Mouse (Mus musculus): ENCODE measurements around the gene Pkig.
"Not testable (repeated sequence)": the region's sequence is repeated elsewhere in the genome, so short reads cannot be mapped to it uniquely, and the experiment has no call there.

Gene Pkig

GRCm38 (mm10) chr2:163657975-163658886 lies at the start of gene Pkig:
Gene Pkig, plus strand, starts transcription at chr2:163658386.
- peak; percentile 85 to 86 for DNase-seq (ENCODE audit: low spot score in 2 of 2)

DNA sequence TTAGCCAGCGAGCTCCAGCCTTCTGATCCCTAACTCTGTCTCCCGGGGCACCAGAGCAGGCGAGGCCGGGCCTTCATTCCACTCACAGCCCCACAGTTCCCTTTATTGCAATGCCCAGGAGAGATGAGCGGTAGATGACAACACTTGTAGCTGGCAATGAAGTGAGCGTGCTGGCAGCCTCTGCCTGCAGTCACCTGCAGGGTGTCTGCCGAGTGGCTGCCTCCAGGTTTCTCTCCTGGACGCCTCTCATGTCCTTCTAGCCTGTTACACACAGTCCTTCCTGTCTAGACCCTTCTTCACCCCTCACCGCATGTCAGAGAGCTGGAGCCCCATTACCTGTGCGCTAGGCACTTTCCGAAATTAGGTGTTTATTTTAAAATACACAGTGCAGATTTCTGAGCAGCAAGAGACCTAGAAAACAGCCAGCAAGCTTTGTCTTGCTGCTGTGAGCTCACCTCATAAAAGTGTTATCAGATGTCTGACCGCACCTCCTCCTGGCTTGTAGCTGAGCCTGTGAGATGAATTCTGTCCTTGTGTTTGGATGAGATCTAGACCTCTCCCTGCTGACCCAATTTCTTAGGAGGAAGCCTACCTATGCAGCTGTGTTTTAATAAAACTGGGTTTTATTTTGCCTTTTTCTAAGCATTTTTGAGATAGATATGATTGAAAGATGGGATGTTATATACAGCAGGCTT lies 48.8 kb upstream of the Pkig start:
- DNase-seq (ENCODE audit: low spot score in 2 of 2): no peak

DNA sequence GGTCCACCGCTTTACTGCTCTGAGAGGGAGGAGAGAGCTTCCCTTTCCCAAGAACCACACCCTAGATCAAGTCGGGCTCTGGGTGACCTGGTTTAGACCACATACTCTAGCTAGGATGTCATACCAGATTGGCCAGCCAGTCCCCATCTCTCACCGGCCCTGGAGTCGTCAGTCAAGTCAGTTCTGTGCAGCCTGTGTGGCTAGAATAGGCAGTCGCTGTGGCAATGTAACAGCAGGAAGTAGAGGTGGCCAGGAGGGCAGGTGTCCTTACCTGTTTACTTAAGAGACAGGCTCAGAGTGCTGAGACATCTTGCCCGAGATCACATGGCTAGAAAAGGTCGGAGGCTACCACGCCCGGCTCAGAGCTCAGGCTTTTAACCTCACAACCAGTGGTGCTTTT lies 47.0 kb upstream of the Pkig start:
- DNase-seq (ENCODE audit: low spot score in 2 of 2): no peak

DNA sequence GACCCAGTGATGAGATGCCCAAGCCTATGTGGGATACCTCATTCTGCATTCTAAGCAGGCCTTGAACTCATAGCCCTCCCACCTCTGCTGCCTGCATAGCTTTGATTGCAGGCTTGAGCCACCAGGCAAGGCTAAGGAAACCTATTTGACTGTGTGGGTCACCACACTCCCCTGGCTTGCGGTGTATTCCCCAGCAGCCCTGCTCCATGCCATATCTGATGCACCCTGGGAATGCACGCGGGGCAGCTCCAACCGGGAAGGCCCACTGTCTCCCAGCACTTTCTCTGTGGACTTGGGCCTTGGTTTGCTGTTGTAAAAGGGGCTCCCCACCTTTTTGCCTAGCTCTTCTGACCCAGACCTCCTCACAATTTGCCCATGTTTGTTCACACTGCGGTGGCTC lies 45.0 kb upstream of the Pkig start:
- no peak for DNase-seq (ENCODE audit: low spot score in 2 of 2)

DNA sequence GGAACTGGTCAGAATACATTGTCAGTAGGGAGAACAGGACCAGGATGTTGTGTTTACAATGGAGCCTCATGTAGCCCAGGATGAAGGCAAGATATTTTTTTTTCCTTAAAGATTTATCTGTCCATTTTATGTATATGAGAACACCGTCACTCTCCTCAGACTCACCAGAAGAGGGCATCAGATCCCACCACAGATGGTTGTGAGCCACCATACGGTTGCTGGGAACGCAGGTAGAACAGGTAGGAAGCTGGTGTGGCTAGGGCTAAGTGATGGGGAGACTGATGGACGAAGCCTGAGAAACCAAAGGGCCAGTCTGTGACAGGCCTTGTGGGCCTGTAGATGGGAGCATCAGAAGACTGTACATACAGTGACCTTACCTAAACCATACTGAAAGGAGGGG lies 44.2 kb upstream of the Pkig start:
- DNase-seq (ENCODE audit: low spot score in 2 of 2): no peak

DNA sequence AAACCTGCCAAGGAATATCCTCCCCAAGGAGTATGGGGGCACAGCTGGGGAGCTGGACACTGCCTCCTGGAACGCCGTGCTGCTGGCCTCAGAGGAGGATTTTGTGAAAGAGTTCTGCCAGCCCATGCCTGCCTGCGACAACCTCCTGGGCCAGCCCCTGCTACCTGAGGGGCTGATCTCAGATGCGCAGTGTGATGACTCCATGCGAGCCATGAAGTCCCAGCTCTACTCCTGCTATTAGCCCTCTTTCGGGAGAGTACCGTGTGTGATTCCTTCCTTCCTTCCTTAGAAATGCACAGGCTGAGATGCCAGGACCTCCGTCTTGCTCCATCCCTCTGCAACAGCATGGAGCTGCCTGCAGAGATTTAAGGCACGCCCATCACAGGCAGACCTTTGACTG lies 42.8 kb upstream of the Pkig start:
- DNase-seq (ENCODE audit: low spot score in 2 of 2): no peak

GRCm38 (mm10) chr2:163615906-163616651 lies 42.1 kb upstream of the Pkig start:
- DNase-seq (ENCODE audit: low spot score in 2 of 2): no peak

- DNase-seq (ENCODE audit: low spot score in 2 of 2): no peak
These were observed 41.4 kb upstream of the Pkig start for GRCm38 (mm10) chr2:163616652-163617227.

DNA sequence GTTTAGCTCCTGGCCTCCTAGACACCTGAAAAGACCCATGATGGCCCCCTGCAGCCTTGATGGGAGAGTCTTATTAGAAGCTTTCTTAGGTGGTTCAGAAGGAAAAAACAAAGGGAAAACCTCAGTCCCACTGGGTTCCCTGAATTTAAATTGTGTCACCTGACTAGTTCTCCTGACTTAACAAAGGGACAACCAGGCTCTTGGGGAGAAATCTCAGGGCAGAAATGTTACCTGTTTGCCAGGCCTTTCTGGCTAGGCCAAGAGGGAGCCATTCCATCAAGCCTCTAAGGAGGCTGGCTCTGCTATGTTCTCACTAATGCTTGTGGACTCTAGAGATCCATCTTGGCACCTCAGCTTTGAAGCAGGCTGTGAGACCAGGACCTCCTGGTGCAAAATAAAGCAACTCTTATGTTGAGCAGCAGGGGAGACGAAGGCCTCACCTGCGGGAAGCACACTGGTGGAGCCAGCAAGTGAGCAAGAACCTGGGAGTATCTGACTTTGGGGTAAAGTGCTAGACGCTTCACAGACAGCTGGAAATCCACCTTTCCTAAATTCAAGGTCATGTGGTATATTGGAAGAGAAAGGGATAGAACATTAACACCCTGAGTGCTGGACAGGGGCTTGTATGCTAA lies 40.8 kb upstream of the Pkig start:
- DNase-seq (ENCODE audit: low spot score in 2 of 2): no peak

- no peak for DNase-seq (ENCODE audit: low spot score in 2 of 2)
These were observed 40.3 kb upstream of the Pkig start for GRCm38 (mm10) chr2:163617874-163618273.

DNA sequence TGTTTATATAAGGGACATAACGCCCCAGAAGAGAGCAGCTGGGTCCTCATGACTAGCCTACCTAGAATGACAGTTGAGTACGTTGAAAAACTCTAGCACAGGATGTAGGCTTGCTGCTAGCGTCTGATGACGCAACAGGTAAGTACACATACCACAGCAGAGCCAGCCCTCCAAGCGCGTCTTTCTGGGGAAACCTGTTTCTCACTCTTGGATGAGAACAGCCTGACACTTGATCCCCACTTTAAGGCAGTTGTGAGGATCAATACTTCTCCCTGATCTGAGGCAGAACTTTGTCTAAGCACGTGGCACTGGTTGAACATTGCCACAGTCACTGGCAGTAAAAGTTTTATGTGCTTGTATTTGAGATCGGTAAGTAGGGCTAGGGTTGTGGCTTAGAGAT lies 37.7 kb upstream of the Pkig start:
- no peak for DNase-seq (ENCODE audit: low spot score in 2 of 2)

- DNase-seq (ENCODE audit: low spot score in 2 of 2): not testable (repeated sequence)
These were observed 36.8 kb upstream of the Pkig start for GRCm38 (mm10) chr2:163621401-163621800.

- no peak for DNase-seq (ENCODE audit: low spot score in 2 of 2)
These were observed 27.0 kb upstream of the Pkig start for GRCm38 (mm10) chr2:163631223-163631622.

DNA sequence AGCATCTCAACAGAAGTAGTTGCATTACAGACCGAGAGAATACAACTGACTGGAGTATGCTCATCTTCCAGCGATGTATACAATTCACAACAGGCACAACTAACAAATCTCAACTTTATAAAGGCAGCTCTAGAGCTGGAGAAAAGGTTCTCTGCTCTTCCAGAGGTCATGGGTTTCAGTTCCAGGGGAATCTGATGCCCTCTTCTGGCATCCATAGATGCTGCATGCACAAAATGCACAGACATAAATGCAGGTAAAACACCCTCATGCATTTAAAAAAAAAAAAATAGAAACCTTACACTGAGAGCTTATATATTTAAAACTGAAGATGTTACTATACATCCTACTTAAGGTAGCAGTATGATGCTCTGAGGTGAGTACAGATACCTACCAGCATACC lies 26.5 kb upstream of the Pkig start:
- DNase-seq (ENCODE audit: low spot score in 2 of 2): no peak

- DNase-seq (ENCODE audit: low spot score in 2 of 2): no peak
These were observed 24.0 kb upstream of the Pkig start for GRCm38 (mm10) chr2:163634211-163634610.

DNA sequence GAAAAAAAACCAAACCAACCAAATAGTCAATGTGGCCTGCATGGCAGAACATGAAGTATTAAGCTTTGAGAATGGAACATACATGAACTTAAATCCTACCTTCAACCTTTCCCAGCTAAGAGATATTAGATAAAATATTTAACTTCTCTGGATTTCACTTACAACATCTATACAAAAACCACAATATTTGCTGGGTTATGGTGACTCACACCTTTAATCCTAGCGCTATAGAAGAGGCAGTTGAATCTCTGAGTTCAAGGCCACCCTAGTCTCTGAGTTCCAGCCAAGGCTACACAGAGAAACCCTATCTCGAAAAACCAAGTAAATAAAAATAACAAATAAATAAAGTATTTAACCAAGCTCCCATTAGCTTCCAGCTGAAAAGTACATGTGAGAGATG lies 22.1 kb upstream of the Pkig start:
- no peak for DNase-seq (ENCODE audit: low spot score in 2 of 2)

- no peak for DNase-seq (ENCODE audit: low spot score in 2 of 2)
These were observed 20.4 kb upstream of the Pkig start for GRCm38 (mm10) chr2:163637655-163638266.

DNA sequence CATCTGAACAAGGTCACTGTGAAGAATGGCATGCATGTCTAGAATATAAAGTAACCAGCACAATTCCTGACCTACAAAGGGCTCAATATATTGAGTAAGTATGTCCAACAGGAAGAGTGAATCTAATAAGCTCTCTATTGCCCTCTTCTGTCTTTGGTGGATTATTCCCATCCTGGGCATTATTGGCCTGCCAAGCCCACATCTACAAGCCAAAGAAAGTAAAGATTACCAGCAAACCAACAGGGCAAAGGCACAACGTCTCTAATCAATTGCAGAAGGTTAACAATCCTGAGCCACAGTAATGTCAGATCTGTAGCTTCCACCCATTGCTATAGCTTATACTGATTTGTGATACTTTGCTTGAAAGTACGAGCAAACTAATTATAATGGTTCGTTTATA lies 17.7 kb upstream of the Pkig start:
- no peak for DNase-seq (ENCODE audit: low spot score in 2 of 2)

DNA sequence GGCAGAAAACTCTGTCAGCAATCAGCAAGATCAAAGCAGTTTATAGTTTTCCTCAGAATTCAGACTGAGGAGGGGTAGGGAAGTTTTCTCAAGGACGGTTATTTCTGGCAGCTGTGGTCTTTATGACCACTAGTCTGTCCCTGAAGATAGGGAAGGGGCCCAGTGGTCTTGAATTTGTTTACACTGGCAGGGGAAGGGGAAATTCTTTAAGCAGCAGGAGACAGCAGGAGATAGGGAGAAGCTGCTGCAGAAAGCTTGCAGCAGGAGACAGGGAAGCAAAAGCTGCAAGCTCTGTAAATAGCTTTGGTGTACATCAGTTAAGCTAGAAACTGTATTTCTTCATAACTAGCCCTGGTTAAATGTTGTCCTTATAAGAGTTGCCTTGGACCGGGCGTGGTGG lies 16.5 kb upstream of the Pkig start:
- no peak for DNase-seq (ENCODE audit: low spot score in 2 of 2)

- DNase-seq (ENCODE audit: low spot score in 2 of 2): peak; percentile 91 to 92
These were observed 15.3 kb upstream of the Pkig start for GRCm38 (mm10) chr2:163642685-163643575.

Measured in spleen, postnatal 36 days (tissue).